Mouse (Mus musculus) cerebellum, adult 18-20 months (tissue): ENCODE measurements around the gene Trim46.

ENCODE experiments used
- DNase-seq, 2 experiments: peaks; one replicate each; pipeline ENCODE4 v3.0.0; 2021

Gene Trim46

GRCm38 (mm10) chr3:89208075-89208657 lies 37.9 kb downstream of the Trim46 start:
- DNase-seq = no peak

- no peak for DNase-seq
Measured at GRCm38 (mm10) chr3:89206695-89207094, 39.4 kb downstream of the Trim46 start.

GRCm38 (mm10) chr3:89206079-89206478 lies 40.0 kb downstream of the Trim46 start:
- DNase-seq = no peak

DNA sequence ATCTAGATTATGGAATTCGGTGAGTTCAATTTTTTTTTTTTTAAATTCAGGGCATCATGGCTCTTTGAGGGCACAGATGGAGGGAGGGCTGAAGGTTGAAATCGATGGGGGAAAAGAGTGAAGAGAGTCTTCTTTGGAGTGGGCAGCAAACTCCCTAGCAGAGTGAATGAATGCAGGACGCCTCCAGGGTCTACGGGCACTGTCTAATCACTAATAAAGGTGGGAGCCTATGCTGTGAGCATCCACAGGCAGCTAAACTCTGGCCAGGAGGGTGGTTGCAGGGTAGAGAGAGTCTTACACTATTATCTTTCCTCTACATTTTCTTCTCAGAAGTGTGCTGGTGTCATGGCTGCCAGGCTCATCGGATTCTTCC lies 43.0 kb downstream of the Trim46 start:
- DNase-seq = no peak

- peak; percentile 83 to 89 for DNase-seq
Measured at GRCm38 (mm10) chr3:89202253-89203141, 43.6 kb downstream of the Trim46 start, which contains the start of gene Gba. TSS of gene Gba (plus strand) at chr3:89202928.

DNA sequence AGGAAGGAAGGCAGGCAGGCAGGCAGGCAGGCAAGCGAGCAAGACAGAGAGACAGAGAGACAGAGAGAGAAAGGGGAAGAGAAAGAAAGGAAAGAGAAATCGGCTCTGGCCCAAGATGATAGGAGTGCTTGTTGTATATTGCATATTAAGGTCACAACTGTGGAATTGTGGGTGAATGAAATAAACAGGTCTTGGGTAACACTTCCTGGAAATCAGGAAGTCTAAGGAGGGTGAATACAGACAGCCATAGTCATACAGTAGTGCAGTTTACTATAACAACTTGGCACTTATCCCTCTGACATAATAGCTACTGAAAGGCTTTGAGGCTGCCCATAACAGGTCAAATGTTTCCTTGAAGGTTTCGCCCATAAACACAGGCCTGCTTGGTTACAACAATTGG lies 46.3 kb downstream of the Trim46 start:
- DNase-seq = no peak

DNA sequence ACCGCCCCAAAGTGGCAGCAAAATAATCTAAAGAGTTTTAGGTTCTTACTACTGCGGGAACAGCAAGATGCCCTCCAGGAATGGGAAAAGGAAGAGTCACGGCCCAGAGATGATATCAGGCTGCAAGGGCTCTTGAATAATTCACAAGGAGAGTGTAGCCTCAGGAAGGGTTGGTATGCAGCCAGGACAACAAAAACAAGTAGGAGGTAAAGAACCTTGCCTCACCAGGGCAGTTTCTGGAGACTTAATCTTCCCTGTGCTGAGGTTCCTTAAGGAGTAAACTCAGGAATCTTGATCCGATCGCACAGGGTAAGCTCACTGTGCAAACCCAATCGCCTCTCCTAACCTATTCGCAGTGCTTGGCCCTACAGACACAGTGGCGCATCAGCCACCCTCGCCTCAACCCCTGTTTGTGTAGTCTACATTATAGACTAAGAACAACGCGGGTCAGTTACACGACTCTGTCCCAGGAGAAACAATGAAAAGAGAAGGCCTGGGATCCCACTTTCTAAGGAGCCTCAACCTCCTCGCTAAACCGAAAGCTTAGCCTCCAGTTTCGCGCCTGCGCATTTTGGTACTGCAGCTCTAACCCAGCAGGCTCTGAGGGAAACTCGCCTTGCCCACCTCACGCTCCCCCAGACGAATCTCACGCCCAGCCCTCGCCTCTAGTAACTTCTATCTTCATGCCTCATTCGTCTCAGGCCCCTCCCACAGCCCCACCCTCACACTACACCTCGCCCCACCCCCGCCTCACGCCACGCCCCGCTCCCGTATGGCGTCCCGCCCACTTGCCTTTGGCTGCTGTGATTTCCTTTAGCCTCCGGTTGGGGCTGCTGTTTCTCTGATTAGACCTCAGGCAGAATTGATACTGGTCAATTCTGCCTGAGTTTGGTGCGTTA lies 49.9 kb downstream of the Trim46 start:
- DNase-seq = peak; percentile 82 to 83

GRCm38 (mm10) chr3:89193853-89194252 lies 52.3 kb downstream of the Trim46 start:
- no peak for DNase-seq

- no peak for DNase-seq
Measured at GRCm38 (mm10) chr3:89193351-89193750, 52.8 kb downstream of the Trim46 start.

DNA sequence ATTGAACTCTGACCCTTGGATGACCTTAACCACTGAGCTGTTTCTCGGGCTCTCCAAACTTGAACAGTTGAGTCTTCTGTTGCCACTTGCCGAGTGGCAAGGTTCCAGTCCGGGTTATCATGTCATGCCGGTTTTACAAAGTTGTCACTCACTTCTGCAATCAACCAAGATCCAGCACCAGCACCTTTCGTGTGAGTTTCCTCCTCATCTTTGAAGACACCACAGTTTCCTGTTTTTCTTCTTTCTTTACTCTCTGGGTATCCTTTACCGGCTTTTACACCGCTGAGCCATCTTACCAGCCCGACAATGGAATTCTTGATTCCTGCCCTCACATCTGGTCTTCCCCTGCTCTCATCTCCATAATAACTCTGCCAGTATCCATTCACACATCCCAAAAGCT lies 55.7 kb downstream of the Trim46 start:
- no peak for DNase-seq

- no peak for DNase-seq
Measured at GRCm38 (mm10) chr3:89188478-89188875, 57.6 kb downstream of the Trim46 start.

DNA sequence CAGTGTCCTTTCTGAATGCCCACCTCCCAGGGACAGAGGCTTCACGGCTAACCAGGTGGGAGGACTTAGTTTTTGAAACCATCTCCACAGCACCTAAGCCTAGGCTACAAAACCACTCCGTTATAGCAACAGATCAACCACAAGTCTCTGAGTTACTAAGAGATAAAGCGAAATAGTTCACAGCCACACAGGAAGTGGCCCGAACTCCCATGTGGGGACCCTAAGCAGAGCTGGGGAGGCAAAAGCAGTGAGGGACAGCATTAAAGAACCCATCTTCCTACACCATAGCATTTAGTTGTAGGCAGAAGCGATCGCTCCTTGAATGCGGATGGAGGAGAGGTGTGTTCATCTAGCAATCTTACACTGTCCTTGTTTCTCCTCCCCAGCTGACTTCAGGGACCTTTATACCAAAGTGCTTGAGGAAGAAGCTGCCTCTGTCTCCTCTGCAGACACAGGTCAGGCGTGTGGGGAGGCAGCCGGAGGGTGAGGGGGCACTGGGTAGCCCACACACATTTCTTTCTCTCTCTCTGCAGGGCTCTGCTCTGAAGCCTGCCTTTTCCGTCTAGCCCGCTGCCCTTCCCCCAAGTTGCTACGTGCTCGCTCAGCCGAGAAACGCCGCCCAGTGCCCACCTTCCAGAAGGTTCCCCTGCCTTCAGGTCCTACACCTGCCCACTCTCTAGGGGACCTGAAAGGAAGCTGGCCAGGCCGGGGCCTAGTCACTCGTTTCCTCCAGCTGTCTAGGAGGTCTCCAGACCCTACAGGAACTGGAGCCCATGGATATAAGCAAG lies 58.2 kb downstream of the Trim46 start:
- no peak for DNase-seq

GRCm38 (mm10) chr3:89187197-89187596 lies 58.9 kb downstream of the Trim46 start:
- no peak for DNase-seq
